Mouse (Mus musculus) ovary, postnatal 10 days (tissue): Measurements from ENCODE around the gene Dhrs7.
A peak's percentile ranks its signal among the peaks of the same experiment; 100 is the strongest.
"Not testable (repeated sequence)": the region's sequence is repeated elsewhere in the genome, so short reads cannot be mapped to it uniquely, and the experiment has no call there.

ENCODE experiments used
- DNase-seq: peaks from one replicate; pipeline ENCODE4 v3.0.0; 2022; ENCODE audit warnings: low spot score

The Dhrs7 gene

DNA sequence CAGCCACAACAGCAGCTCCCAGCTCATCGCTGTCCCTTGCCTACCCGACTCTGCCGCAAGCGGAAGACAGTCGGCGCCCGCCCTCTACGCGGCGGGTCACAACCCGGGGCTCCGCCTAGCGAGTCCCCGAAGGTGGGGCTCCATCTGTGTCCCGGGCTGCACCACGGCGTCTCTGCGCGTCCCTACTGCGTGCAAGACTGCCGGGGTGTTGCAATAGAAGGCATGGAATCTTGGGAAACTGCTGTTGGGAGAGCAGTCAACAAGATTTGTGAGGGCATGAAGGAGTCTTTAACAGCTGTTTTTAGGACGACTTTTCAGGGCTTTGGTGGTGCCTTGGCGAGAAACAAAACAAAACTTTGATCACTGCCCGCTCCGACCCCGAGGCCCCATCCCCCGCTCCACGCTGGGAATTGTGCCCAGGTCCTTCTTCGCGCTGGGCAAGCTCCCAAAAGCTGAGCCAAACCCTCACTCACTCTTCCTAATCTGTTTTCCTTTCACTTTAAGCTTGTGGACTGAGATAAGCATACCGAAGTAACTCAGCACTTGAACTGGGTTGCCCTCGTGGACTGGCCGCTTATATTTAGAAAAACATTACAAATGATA, at the start of gene Dhrs7:
TSS of gene Dhrs7 (minus strand) at position 175 of the 603 bp plus-strand sequence.
- peak; percentile 81 for DNase-seq

GRCm38 (mm10) chr12:72709981-72710380, 45.3 kb upstream of the Dhrs7 start:
- DNase-seq, result no peak

DNA sequence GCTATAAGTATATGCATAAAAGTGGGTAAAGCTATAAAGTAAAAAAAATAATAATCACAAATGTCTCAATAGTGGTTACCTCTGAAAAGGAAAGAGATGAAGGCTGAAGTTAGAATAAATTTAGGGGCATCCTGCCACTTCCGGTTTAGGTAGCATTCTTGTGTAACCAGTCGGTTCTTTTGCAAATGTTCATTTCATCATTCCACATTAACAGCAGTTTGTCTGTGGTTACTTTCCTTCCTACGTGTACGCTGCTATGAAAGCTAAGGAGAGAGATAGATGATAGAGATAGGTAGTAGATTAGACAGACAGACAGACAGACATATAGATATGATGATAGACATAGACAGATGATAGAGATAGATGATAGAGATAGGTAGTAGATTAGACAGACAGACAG, 39.4 kb upstream of the Dhrs7 start:
- no peak for DNase-seq

DNA sequence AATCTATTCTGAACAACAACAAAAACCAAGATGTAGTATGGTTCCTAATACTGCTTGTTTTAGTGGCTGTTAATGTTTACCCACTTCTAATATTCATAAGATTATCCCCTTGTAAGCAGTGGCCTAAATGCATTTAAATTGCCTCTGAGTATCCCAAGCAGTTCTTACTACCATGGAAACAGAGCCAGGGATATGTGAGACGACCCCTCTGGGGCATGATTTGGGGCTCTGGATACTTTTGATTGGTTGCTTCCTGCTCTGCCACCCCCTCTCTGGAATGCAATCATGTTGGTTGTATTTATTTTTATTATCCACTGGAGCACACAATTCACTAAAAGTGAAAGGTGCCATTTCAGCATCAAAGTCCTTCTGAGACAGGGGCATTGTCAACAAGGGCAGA, 35.3 kb upstream of the Dhrs7 start:
- no peak for DNase-seq

DNA sequence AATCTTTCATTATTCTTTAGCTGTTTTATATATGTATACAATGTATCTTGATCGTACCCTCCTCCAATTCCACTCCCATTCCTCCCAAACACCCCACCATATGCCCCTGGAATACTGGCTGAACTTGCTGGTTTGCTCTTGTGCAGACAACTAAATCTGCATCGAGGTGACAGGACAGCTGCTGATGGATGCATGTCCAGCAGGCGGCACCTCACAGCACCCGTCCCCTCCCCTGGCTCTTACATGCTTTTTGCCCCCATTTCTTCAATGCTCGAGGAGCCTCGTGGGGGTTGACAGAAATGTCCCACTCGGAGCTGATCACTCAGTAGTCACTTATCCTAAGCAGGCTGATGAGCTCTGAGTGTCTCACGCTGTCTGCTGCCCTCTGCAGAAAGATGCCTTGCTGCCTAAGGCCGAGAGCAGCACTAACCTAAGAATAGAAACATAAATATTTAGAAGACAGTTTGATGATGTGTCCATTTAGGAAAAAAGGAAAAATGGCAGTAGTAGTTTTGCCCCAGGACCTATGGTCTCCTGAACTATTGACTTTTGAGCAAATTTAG, 30.3 kb upstream of the Dhrs7 start:
- no peak for DNase-seq

DNA sequence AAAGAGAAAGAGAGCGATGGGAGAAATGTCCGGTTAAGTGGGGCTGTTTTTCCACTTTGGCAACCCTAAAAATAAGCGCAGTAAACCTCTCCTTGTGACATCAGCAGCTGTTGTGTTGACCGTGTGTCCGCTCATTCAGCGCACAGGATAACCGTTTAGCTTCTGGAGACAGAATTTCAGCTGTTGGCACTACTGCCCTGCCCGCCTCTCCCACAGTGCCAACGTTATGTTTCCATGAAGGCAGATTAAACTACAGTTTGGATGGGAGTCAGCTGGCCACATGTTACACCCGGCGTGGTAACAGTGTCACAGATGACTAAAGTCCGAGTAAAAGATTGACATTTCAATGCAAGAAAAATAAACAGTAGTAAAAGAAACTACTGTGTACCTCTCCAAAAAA, 29.7 kb upstream of the Dhrs7 start:
- no peak for DNase-seq

DNA sequence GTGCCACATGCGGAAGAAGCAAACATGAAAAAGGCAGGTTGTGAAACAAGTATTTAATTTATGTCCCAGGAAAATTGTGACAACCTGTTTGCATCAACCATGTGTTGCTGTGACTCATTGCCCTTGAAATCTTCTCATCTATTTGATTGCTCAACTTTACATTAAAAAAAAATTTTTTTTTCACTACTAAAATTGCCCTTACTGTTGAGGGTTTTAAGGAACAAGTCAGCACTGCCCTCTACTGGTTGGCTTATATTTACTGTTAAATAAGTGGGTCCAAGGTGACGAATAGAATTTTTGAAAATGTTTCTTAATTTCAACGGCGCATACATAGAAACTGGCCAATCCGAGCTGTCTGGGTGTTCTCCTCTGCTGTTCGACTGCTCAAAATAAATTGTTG, 29.2 kb upstream of the Dhrs7 start:
- DNase-seq, result no peak

DNA sequence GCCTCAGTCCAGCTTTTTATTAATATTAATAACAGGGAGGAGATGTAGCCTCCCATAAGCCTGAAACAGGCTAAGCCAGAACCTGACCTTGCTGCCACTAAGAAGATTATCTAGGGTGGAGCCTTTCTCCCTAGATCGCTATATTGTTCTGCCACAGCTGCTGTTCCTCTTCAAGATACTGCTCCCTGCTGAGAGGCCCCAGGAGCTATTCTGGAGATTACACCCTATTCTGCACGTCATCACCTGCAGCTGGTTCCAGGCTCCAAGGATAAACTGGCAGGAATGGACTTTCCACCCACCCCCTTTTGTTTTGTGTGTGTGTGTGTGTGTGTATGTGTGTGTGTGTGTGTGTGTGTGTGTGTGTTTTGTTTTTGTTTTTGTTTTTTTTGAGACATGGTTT, 23.6 kb upstream of the Dhrs7 start:
- not testable (repeated sequence) for DNase-seq

- not testable (repeated sequence) for DNase-seq
Observed at GRCm38 (mm10) chr12:72687741-72688140, 23.0 kb upstream of the Dhrs7 start.

- DNase-seq, result not testable (repeated sequence)
Observed at GRCm38 (mm10) chr12:72686566-72686965, 21.9 kb upstream of the Dhrs7 start.

GRCm38 (mm10) chr12:72683612-72684011, 18.9 kb upstream of the Dhrs7 start:
- DNase-seq, result no peak

GRCm38 (mm10) chr12:72682511-72683282, 18.0 kb upstream of the Dhrs7 start:
- DNase-seq, result no peak

- no peak for DNase-seq
Observed at GRCm38 (mm10) chr12:72681919-72682318, 17.2 kb upstream of the Dhrs7 start.

DNA sequence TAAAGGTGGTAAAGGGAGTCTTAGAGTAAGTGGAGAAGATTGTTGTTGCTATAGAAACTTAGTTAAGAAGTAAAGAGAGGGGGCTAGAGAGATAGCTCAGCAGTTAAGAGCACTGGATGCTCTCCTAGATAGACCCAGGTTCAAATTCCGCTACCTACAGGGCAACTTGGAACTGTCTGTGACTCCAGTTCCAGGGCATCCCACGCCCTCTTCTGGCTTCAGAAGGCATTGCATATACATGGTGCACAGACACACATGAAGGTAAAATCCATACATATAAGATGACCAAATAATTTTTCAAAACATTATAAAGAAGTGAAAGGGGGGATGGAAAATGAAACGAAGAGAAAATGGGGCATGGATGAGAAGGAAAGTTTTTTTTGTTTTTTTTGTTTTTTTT, 14.9 kb upstream of the Dhrs7 start:
- DNase-seq, result no peak

GRCm38 (mm10) chr12:72674820-72675219, 10.1 kb upstream of the Dhrs7 start:
- no peak for DNase-seq

GRCm38 (mm10) chr12:72674079-72674797, 9.5 kb upstream of the Dhrs7 start:
- no peak for DNase-seq

GRCm38 (mm10) chr12:72671516-72672135, 6.9 kb upstream of the Dhrs7 start:
- no peak for DNase-seq

DNA sequence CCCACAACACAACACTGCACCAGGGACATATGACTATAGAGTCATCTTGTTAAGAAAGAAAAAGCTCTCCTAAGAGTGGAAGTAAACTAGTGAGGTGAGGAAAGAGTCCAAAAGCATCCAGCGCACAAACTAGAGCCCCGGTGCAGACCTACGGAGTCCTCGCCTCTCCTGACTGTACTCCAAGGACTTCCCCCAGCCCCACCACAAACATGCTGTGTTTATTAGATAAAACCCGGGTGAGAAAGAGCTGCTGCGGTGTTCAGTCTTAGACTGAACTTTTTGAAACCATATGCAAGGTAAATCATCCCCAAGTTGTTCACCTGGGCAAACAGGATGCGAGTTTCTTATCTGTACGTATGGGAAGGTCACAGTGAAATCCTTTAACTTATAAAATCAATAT, 6.2 kb upstream of the Dhrs7 start:
- no peak for DNase-seq

DNA sequence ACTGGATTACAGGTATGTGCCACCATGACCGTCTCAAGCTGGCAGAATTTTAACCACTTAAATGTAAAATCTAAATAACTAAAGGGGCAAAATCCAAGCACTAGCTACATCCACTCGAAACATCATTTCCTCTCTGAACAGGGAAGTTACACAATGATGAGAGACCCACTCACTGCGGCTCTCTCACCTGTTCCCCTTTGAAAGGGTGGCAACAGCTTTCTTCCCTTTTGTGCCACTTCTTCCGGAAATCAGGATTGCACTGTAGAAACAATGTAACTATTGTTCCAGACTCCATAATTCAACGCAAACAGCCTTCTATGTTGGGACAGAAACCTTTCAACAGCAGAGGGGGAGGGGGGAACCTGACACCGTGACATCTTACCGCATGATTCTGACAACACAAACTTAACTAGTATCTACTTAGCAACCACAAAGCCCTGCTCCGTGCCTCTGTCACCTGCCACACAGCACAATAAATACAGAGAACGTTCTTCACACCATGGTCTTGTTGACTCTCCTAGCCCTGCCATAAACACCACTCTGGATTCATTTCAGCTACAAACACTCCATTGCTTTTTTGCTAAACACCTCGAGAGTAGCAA, 3.3 kb upstream of the Dhrs7 start:
- DNase-seq, result no peak

DNA sequence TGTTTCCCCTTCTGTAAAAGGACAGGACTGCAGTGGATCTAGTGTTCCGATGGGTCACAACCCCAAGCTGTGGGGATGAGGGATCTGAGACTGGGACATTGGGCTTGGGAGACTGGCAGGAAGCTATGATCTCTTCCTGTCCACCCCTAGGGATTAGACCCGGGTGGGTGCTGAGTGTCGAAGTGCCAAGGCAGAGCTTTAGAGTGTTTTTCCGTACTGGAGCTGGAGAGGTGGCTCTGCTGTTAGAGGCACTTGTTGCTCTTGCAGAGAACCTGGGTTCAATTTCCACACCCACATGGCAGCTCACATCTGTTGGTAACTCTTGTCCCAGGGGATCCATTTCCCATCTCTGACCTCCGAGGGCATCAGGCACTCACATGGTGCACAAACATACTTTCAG, 1.3 kb upstream of the Dhrs7 start:
- no peak for DNase-seq

GRCm38 (mm10) chr12:72664020-72664734, 532 bp downstream of the Dhrs7 start:
- peak; percentile 10 for DNase-seq
